Mouse (Mus musculus): ENCODE results near the gene Slc2a5.

DNA sequence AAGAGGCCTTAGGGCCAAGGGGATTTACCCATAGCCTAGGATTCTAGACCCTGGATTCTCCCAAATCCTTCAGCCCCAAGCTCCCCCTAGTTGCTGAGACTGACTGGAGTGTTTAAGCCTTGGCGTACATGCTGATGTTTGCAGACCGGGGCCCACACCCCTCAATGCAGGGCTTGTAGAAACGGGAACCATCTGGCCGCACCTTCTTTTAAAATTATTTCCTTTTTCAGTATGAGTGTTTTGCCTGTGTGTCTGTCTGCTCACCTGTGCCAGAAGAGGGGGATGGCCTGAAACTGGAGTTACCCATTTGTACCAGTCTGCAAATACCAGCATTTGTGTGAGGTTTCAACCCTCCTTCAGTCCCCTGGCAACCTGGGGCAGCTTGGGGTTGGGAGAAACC, 21.2 kb upstream of the Slc2a5 start:
- TF ChIP-seq CTCF (IDR thresholded peaks at IDR 0.05; ENCODE audit: low read depth) (no peak), EP300 (IDR thresholded peaks at IDR 0.05; ENCODE audit: low read depth) (no peak)

Measured in liver, embryonic 14.5 days (tissue).